Mouse (Mus musculus) midbrain, postnatal 0 days (tissue): ENCODE results near the gene Cpn1. TPM values are rescaled to one million over a fixed set of nuclear protein-coding genes. Genes with fewer than 3 reads are reported as not detected.

ENCODE experiments used
- ATAC-seq: fragments of 200-750 bp; cut with Nextera tagmentation; 2 replicates; pipeline ENCODE4 v1.8.0; 2017; ENCODE audit warnings: moderate number of reproducible peaks, mild to moderate bottlenecking, moderate TSS enrichment, moderate library complexity; ENCODE audit not compliant: low FRiP score
- DNase-seq: peaks from one replicate; pipeline ENCODE4 v3.0.0-alpha.2; 2015; ENCODE audit warnings: low spot score
- H3K27ac ChIP-seq: fragments of 300-500 bp; sonication (generic); 2 replicates; pipeline ENCODE4 v1.5.1; 2014; ENCODE audit warnings: low read depth, mild to moderate bottlenecking, low read length, mixed read lengths
- H3K27me3 ChIP-seq: fragments of 300-500 bp; sonication (generic); 2 replicates; pipeline ENCODE4 v1.6.1; 2014; ENCODE audit warnings: low read length, control low read depth, mixed read lengths; ENCODE audit not compliant: insufficient read depth
- H3K36me3 ChIP-seq: fragments of 300-500 bp; sonication (generic); 2 replicates; pipeline ENCODE4 v1.6.1; 2014; ENCODE audit warnings: low read length, control low read depth, mixed read lengths; ENCODE audit not compliant: insufficient read depth
- H3K4me1 ChIP-seq: fragments of 300-500 bp; sonication (generic); 2 replicates; pipeline ENCODE4 v1.6.1; 2014; ENCODE audit warnings: mild to moderate bottlenecking, control low read depth, antibody characterized with exemption, low read length, mixed read lengths; ENCODE audit not compliant: insufficient read depth
- H3K4me2 ChIP-seq: fragments of 300-500 bp; sonication (generic); 2 replicates; pipeline ENCODE4 v1.6.1; 2014; ENCODE audit warnings: low read depth, mild to moderate bottlenecking, low read length, mixed read lengths; ENCODE audit not compliant: poor library complexity, severe bottlenecking
- H3K4me3 ChIP-seq: fragments of 300-500 bp; sonication (generic); 2 replicates; pipeline ENCODE4 v1.5.1; 2014; ENCODE audit warnings: low read depth, mild to moderate bottlenecking, low read length, moderate library complexity
- H3K9ac ChIP-seq: fragments of 300-500 bp; sonication (generic); replicated peaks from 2 replicates; pipeline ENCODE4 v1.6.1; 2014; ENCODE audit warnings: mild to moderate bottlenecking, low read length, moderate library complexity, mixed read lengths; ENCODE audit not compliant: poor library complexity, severe bottlenecking
- H3K9me3 ChIP-seq: fragments of 300-500 bp; sonication (generic); 2 replicates; pipeline ENCODE4 v1.6.1; 2016; ENCODE audit warnings: low read length, control low read depth
- CTCF ChIP-seq: IDR thresholded peaks from 2 replicates; pipeline ENCODE4 v1.5.1; 2016; ENCODE audit warnings: antibody characterized with exemption, mild to moderate bottlenecking
- WGBS: fragments of 180-500 bp; shearing (Covaris S2); extraction: QIAGEN DNeasy Blood & Tissue Kit; methylation state at CpG from one replicate; pipeline ENCODE4 v1.1.7; 2014; 5-methylcytosine and 5-hydroxymethylcytosine counted together
- polyA plus RNA-seq: library from polyadenylated mRNA; unstranded; fragments of >200 nt; fragmentation: Nextera tagmentation; extraction: Ambion mirVana; gene quantifications from 2 replicates; pipeline ENCODE4 v1.2.1, GENCODE M21; 2015
- total RNA-seq: library from RNA; depleted of rRNA; stranded (reverse); fragments of >200 nt; gene quantifications from 2 replicates; pipeline ENCODE4 v1.2.3, GENCODE M21; 2014

The Cpn1 gene
- total and polyA plus RNA-seq, 2 experiments from 2014 or later: 0.27 to 0.48 TPM

DNA sequence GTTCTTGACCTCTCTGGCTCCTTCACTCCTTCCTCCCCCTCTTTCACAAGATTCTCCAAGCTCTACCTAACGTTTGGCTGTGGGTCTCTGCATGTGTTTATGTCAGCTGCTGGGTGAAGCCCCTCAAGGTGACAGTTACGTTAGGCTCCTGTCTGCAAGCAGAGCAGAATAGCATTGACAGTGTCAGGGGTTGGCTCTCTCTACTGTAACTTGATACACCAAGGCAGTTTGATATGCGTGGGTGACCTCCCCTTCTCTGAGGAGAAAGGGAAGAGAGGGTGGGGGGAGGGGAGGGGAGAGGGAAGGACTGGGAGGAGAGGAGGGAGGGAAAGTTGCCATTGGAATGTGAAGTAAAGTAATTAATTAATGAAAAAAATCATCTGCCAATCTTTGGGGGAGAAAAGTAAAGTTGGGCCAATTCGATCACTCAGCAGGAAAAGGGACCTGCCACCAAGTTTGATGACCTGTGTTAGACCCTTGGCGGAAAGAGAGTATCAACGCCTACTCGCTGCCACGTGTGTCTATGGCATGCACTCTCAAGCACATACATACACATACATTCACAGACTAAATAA is 40.7 kb upstream of the Cpn1 start:
- WGBS: 69% methylated on average over 8 of the region's 8 CpGs
- H3K9me3 ChIP-seq: no peaks in the 10 kb centered on the region
- no peak overlapping the region for H3K4me3 ChIP-seq
- H3K36me3 ChIP-seq: 0 out of 2 replicates have a peak, but pooled peaks cover 1% of the 10 kb centered on the region
- TF ChIP-seq CTCF: no peak
- H3K4me1 ChIP-seq: no peaks in the 10 kb centered on the region
- ATAC-seq (no peak), DNase-seq (no peak)
- H3K27ac ChIP-seq: no peak overlapping the region
- H3K9ac ChIP-seq: no peak overlapping the region
- H3K27me3 ChIP-seq: no peaks in the 10 kb centered on the region
- no peak overlapping the region for H3K4me2 ChIP-seq

DNA sequence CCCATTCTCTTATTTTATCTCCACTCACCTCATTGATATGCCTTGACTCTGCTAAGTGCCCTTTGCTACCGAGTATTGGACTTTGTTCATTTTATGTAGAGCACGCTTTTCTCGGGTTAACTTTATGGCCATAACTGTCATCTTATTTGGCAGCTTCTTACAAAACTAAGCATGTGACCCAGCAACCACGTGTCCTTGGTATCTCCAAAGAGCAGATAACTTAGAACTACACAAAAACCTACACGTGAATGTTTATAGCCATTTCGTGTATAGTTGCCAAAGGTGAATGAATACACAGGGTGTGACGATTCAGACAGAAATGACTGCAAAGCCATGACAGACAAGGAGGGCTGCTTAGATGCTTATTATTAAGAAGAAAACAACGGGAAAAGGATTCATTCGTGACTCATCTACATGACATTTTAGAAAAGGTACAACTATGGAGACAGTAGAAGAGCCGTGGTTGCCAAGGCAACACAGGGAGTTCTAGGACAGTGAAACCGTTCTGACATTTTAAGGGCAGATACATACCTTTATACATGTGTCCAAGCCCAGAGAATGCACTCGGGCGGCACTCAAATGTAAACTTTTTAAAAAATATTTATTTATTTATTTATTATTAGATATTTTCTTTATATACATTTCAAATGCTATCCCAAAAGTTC is 38.7 kb upstream of the Cpn1 start:
- no peak for DNase-seq
- no peaks in the 10 kb centered on the region for H3K9me3 ChIP-seq
- 84% methylated on average over 13 of the region's 13 CpGs for whole genome bisulfite sequencing
- H3K9ac ChIP-seq: no peak overlapping the region
- no peak for TF ChIP-seq CTCF
- no peak overlapping the region for H3K4me3 ChIP-seq
- no peak overlapping the region for H3K27ac ChIP-seq
- no peaks in the 10 kb centered on the region for H3K27me3 ChIP-seq
- ATAC-seq: no peak
- no peak overlapping the region for H3K4me2 ChIP-seq
- H3K36me3 ChIP-seq: no peaks in the 10 kb centered on the region
- H3K4me1 ChIP-seq: no peaks in the 10 kb centered on the region

DNA sequence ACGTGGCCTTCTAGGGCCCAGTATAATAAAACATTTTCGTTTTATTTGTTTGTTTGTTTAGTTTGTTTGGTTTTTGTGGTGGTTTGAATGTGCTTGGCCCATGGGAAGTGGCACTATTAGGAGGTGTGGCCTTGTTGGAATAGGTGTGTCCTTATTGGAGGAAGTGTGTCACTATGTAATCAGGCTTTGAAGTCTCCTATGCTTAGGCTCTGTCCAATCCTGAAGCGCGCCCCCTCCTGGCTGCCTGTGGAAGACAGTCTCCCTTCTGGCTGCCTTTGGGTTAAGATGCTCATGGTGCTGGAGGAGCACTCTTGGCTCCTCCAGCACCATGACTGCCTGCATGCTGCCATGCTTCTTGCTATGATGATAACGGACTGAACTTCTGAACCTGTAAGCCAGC is 36.7 kb upstream of the Cpn1 start:
- no peak overlapping the region for H3K27ac ChIP-seq

DNA sequence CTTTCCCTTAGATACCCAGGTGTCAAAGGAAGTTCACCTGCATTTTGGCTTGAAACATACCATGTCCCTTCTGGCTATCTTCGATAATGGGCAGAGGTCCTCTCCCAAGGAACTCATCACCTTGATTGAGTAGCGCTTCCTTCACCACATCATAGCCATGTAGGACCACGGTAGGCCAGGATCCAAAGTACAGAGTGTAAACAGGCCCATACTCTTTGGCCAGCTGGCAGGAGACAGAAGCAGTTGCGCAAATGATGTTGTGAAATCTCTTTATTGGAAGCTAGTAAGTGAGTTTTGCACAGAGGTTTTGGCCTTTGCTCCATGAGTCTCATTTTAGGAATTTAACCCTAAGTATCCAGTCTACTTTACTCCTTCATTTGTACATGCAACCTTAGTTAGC is 35.1 kb upstream of the Cpn1 start:
- 92% methylated on average over 4 of the region's 4 CpGs for WGBS
- H3K27ac ChIP-seq: no peak overlapping the region
- H3K4me3 ChIP-seq: no peak overlapping the region
- H3K27me3 ChIP-seq: no peaks in the 10 kb centered on the region
- no peaks in the 10 kb centered on the region for H3K4me1 ChIP-seq
- ATAC-seq (no peak), DNase-seq (no peak)
- no peaks in the 10 kb centered on the region for H3K9me3 ChIP-seq
- H3K4me2 ChIP-seq: no peak overlapping the region
- no peak for TF ChIP-seq CTCF
- no peaks in the 10 kb centered on the region for H3K36me3 ChIP-seq
- no peak overlapping the region for H3K9ac ChIP-seq

More for the DNA sequence above, 36.7 kb upstream of the Cpn1 start:
- 75% methylated on average over 5 of the region's 5 CpGs for WGBS
- Histone ChIP-seq H3K9ac (no peak overlapping the region), H3K9me3 (no peaks in the 10 kb centered on the region), H3K27me3 (no peaks in the 10 kb centered on the region), H3K4me3 (no peak overlapping the region), H3K36me3 (no peaks in the 10 kb centered on the region), H3K4me1 (no peaks in the 10 kb centered on the region), H3K4me2 (no peak overlapping the region)
- no peak for ATAC-seq
- no peak for DNase-seq
- TF ChIP-seq CTCF: no peak; the same call in 1 of the 2 replicates

DNA sequence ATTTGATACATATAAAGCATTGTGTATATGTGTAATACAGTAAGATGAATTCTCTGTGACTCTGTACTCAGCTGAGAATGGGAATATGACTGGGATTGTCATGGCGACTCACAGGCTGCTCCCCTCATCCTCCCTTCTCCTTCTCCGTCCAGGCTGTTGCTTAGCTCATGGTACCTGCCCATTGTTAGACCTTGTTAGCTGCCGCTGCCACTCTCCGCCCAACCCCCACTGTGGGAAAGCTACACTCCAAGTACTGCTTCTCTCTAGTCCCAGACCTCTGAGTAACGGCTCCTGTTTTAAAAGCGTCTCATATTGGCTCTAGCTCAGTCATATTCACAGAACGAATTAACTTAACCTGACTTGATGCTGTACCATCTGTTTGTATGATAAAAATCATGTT is 33.4 kb upstream of the Cpn1 start:
- ATAC-seq (no peak), DNase-seq (no peak)
- no peak overlapping the region for H3K4me3 ChIP-seq
- no peak overlapping the region for H3K4me2 ChIP-seq
- H3K9me3 ChIP-seq: no peaks in the 10 kb centered on the region
- no peaks in the 10 kb centered on the region for H3K27me3 ChIP-seq
- TF ChIP-seq CTCF: no peak
- WGBS: 65% methylated on average over 7 of the region's 7 CpGs
- no peak overlapping the region for H3K27ac ChIP-seq
- no peaks in the 10 kb centered on the region for H3K36me3 ChIP-seq
- H3K4me1 ChIP-seq: no peaks in the 10 kb centered on the region
- H3K9ac ChIP-seq: no peak overlapping the region

DNA sequence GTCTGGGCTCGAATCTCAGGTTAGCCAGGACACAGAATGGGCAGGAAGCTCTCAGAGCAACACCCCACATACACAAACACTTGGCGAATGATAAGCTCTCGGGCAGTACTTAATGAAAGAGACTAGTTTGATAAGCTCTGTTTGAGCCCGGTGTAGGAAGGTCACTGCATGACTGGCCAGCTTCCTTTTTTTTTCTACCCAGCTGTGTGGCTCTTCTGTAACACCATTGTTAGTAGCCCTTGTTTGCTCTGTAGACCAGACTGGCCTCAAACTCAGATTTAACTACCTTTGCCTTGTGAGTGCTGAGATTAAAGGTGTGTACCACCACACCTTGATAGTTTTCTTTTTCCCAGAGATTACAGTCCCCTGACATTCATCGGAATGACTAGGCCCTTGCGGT is 27.5 kb upstream of the Cpn1 start:
- 87% methylated on average over 6 of the region's 6 CpGs for WGBS
- H3K4me3 ChIP-seq: no peak overlapping the region
- no peak overlapping the region for H3K4me2 ChIP-seq
- no peak for DNase-seq
- no peaks in the 10 kb centered on the region for H3K9me3 ChIP-seq
- no peak for TF ChIP-seq CTCF
- no peaks in the 10 kb centered on the region for H3K4me1 ChIP-seq
- no peak overlapping the region for H3K27ac ChIP-seq
- no peak for ATAC-seq
- H3K9ac ChIP-seq: no peak overlapping the region
- H3K36me3 ChIP-seq: no peaks in the 10 kb centered on the region
- H3K27me3 ChIP-seq: no peaks in the 10 kb centered on the region
